Mouse (Mus musculus) brown adipose tissue, adult 24 weeks (tissue): ENCODE data around the gene Theg. TPM values are rescaled to one million over a fixed set of nuclear protein-coding genes. Genes with fewer than 3 reads are reported as not detected.

Source experiments
- H3K27ac ChIP-seq: fragments of 200-500 bp; replicated peaks from 2 replicates; pipeline ENCODE4 v1.5.1; 2012; ENCODE audit warnings: low read depth, mild to moderate bottlenecking, low read length
- H3K4me1 ChIP-seq: fragments of 200-500 bp; 2 replicates; pipeline ENCODE4 v1.6.1; 2012; ENCODE audit warnings: low read length, mixed read lengths; ENCODE audit not compliant: control insufficient read depth, insufficient read depth, insufficient read length
- H3K4me3 ChIP-seq: fragments of 200-500 bp; 2 replicates; pipeline ENCODE4 v1.5.1; 2012; ENCODE audit warnings: low read depth, mild to moderate bottlenecking, low read length, moderate library complexity; ENCODE audit not compliant: insufficient read depth
- polyA plus RNA-seq: library from polyadenylated mRNA; stranded (reverse); fragments of >200 nt; gene quantifications from 2 replicates; pipeline ENCODE4 v1.2.4, GENCODE M21; 2012; ENCODE audit not compliant: missing spikeins, insufficient read depth, insufficient read length

Theg gene
- polyA plus RNA-seq, 1 experiment: not detected

DNA sequence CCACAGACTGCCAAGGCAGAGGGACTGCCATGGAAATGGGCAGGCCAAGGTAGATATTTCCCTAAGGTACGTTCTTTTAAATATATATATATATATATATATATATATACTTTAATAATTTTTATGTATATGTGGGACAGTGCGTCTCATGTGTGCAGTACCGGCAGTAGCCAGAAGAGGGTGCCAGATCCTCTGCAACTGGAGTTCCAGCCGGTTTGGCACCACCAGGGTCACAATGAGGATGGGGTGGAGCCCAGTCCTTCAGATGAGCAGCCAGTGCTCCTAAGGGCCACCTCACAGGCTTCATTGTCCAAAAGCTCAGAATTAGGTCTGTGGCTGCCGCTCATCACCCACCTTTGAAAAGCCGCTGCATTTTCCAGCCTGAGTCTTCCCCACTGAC lies 6.3 kb downstream of the Theg start:
- H3K4me1 ChIP-seq: no peaks in the 10 kb centered on the region
- no peak overlapping the region for H3K27ac ChIP-seq
- no peak overlapping the region for H3K4me3 ChIP-seq

DNA sequence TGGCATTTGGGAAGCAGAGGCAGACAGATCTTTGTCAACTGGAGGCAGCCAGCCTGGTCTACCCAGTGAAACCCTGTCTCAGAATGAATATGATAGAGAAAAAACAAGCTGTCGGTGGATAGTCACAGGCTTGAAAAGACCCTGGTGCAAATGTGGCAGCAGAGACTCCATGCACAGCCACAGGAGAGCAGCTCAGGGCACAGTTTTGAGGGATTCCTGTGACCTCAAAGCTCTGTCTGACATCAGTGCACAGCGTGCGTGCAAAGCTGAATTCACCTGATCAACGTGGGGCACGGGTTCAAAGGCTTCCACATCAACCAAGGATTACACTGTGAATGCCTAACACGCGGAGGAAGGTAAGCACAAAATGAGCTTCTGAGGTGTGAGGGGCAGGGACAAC lies 6.8 kb downstream of the Theg start:
- Histone ChIP-seq H3K4me1 (no peaks in the 10 kb centered on the region), H3K4me3 (no peak overlapping the region), H3K27ac (no peak overlapping the region)

DNA sequence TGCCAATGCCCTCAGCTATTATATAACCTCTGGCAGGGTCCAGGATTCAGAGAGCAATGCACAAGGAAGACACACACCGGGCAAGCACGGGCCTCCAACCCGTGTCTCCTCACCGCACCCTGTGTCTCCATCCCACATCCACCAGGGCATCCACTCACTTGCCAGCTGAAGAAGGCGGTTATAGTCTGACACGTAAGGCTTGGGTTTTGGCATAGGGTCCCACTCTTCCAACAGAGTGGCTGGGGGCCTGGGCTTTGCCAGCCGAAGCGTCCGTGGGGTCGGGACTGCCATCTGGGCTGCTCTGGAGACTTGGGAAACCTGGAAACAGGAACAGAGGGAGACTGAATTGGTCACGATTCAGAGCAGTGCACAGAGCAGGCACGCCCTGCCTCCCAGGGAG lies 7.3 kb downstream of the Theg start:
- no peaks in the 10 kb centered on the region for H3K4me1 ChIP-seq
- H3K27ac ChIP-seq: no peak overlapping the region
- H3K4me3 ChIP-seq: no peak overlapping the region

DNA sequence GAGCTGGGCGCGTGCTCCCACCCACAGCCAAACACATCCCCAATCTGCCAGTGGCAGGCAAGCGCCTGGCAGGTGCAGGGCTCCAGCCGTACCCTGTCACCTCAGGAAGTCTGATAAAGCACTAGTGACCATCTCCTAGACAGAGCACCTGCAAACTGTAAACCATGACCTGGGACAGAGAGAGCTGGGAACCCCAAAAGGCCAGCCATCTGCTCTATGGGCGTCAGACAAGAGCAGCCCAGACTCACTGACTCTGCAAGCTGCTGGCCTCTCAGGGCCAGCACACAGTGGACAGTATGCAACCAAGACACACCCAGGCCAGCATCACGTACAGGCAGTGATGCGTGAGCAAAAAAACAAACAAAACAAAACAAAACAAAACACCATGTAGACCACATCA lies 8.2 kb downstream of the Theg start:
- no peaks in the 10 kb centered on the region for H3K4me1 ChIP-seq
- no peak overlapping the region for H3K4me3 ChIP-seq
- no peak overlapping the region for H3K27ac ChIP-seq

DNA sequence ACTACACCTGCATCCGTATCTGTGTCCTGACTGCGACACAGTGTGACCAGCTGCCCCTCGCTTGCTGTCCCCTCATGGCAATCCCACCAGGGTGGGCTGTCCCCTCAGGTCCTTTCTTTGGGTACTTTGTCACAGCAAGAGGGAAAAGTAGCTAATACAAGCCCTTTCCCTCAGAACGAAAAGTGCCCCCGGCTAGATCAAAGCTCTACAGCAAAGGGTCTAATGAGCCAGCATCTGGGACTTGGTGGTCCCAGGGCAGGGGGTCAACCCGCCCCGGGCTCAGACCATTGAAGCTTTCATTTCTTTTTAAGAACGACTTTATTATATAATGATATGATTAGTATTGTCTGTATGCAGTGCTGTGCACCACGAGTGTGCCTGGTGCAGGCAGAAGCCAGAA lies 8.9 kb downstream of the Theg start:
- Histone ChIP-seq H3K4me3 (no peak overlapping the region), H3K27ac (no peak overlapping the region), H3K4me1 (no peaks in the 10 kb centered on the region)

DNA sequence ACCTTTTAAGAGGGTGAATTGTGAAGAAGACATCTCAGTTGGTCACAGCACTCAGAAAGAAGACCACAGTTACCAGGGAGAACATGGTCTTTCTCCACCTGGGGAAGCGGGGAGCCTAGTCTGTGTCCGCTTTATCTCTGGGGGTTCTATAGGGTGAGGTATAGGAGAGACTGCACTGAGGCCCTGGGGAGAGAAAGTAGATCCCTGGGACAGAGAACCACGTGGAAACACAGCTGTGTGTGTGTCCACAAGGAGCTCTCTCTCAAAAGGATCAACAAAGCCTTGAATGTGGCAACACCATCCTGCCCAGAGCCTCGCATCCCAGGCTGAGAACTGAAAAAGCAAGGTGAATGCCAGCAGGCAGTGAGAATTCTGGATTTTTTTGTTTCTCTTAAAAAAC lies 9.8 kb downstream of the Theg start:
- Histone ChIP-seq H3K27ac (no peak overlapping the region), H3K4me3 (no peak overlapping the region), H3K4me1 (no peaks in the 10 kb centered on the region)

DNA sequence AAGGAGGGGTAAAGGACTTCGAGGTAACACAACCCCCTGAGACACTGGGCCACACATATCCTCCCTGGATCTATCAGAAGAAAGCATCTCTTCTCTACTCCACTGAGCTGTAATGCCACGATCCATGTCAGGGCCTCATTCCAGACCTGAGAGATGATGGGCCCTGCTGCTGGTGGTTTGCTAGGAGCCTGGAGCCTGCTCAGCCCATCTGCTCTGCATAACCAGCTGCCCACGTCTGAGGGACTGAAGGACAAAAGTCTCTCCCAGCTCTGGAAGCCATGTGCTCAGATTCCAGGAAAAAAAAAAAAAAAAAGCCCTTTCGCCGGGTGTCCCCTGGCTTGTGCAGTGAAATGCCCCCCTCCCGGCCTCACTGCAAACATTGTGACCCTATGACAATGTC lies 11.4 kb downstream of the Theg start:
- Histone ChIP-seq H3K4me1 (no peaks in the 10 kb centered on the region), H3K4me3 (no peak overlapping the region), H3K27ac (no peak overlapping the region)

DNA sequence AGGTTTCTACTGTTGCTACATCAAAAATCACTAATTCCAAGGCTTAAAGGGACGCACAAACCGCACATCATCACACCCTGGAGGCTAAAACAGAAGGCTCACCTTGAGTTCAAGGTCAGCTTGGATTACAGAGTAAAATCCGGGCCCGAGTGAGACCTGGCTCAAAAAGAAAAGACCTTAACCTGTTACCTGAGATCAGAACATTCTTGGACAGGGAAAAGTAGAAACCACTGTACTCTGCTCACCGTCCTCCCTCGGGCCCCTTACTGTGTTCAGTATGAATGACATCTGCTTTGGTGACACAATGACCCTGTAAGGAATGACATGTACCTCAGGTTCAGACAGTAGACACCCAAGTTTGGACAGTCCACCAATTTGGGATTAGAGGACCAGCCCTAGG lies 12.3 kb downstream of the Theg start:
- Histone ChIP-seq H3K4me1 (no peaks in the 10 kb centered on the region), H3K4me3 (no peak overlapping the region), H3K27ac (no peak overlapping the region)

DNA sequence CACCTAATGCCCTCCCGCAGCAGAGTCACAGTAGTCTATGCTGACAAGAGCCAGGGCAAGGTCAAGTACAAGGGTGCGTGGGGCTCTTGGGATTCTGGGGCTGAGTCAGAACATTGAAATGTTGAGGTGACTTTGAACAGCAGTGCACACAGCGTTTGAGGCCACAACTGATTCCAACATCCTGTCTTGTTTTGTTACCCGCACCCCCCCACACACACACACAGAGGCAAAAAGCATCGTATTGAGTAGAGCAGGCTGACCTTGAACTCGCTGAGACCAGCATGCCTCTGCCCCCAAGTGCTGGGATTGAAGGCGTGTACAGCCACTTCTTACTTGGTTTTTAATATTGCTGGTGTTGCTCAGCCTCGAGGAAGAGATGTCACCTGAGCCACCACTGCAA lies 12.8 kb downstream of the Theg start:
- no peak overlapping the region for H3K4me3 ChIP-seq
- H3K27ac ChIP-seq: no peak overlapping the region
- no peaks in the 10 kb centered on the region for H3K4me1 ChIP-seq

DNA sequence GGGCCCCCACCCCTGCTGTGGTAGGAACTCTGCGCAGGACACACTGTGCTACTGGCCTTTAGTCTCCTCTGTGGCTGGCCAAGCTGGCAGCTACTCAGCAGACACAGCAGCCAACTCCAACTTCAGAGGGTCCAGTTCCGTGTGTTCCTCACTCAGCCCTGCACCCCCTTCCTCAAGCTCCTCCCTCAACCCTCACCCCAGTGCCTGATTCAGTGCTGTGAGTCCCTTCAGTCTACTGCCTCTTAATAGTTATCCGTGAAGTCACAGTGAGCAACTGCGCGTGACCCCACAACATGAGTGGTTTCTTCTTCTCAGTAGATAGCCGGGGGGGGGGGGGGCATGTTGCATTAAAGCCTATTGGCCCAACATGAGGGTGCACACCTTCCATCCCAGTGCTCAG lies 13.5 kb downstream of the Theg start:
- Histone ChIP-seq H3K27ac (no peak overlapping the region), H3K4me1 (no peaks in the 10 kb centered on the region), H3K4me3 (no peak overlapping the region)

DNA sequence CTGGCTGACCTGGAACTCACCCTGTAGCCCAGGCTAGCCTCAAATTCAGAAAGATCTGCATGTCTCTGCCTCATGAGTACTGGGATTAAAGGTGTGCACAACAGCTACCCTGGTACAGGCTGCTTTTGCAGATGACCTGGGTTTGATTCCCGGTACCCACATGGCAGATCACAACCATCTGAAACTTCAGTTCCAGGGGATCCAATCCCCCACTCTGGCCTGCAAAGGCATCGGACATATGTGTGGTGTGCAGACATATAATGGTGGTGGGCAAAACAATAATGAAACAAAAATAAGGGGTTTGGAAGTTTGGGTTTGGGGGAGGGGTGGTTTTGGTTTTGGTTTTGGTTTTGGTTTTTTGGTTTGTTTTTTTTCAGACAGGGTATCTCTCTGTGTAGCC lies 15.8 kb downstream of the Theg start:
- H3K4me3 ChIP-seq: no peak overlapping the region
- no peak overlapping the region for H3K27ac ChIP-seq
- no peaks in the 10 kb centered on the region for H3K4me1 ChIP-seq

DNA sequence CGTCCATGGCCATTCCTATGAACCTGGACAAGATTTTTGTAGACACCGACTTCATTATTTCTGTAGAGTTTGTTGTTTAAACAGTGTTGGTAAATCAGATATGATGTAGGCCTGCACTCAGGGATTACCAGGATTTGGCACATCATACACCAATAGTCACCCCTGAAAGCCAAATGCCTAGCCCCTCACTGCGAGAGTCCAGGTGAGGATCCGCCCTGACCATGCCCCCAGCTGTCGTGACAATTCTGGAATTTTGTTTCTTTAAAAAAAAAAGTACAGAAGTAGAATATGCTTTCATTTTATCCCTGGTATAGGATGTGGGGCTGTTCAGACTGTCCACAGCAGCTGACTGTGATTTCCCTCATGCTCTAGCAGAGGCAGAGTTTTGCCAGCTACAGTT lies 17.2 kb downstream of the Theg start:
- Histone ChIP-seq H3K4me1 (no peaks in the 10 kb centered on the region), H3K4me3 (no peak overlapping the region), H3K27ac (no peak overlapping the region)

DNA sequence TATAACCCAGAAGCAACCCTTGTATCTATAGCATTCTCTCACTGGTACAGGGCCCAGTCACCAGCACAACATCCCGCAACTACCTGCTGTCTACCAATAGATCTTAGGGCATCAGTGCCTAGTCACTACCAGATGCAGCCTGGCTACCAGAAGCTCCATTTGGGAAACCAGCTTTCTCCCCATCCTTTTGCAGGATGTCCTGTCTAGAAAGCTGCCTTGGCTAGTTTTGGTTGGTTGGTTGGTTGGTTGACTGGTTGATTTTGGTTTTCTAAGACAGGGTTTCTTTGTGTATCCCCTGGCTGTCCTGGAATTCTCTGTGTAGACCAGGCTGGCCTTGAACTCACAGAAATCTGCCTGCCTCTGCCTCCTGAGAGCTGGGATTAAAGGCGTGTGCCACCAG lies 27.4 kb downstream of the Theg start:
- Histone ChIP-seq H3K27ac (no peak overlapping the region), H3K4me3 (no peak overlapping the region), H3K4me1 (peaks cover 5% of the 10 kb centered on the region; the same call in 1 of the 2 replicates)

DNA sequence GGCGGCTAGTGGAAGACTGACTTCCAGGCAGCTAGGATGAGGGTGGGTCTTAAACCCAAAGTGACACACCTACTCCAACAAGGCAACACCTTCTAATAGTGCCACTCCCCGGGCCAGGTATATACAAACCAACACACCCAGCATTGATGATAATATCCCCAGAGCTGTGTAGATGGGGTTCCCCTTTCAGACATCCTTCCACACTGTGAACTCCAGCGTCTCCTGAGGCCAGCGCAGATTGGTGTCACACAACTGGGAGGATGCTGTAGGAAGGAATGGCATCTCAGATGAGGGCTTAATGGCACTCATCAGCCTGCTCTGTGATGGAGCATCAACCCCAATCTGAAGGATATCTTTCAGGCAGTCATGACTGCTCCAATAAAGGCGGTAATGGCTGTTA lies 29.6 kb downstream of the Theg start:
- H3K4me3 ChIP-seq: no peak overlapping the region
- H3K27ac ChIP-seq: no peak overlapping the region
- peaks cover 12% of the 10 kb centered on the region for H3K4me1 ChIP-seq

DNA sequence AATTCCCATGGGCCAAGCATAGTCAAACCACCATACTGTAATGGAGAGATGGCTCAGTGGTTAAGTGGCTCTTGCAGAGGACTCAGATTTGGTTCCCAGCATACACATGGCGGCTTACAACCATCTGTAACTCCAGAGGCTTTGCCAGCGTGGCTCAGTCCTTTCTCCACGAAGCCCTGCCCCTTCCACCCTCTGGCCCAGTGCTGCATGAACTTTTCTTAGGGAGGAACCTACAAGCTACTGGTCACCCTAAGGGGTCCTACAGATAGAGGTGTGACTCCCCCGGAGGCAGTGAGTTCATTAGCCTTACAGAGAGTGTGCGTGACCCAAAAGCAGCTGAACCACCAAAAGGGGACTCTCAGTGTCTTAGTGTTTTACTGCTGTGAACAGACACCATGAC lies 30.2 kb downstream of the Theg start:
- peaks cover 12% of the 10 kb centered on the region for H3K4me1 ChIP-seq
- no peak overlapping the region for H3K27ac ChIP-seq
- H3K4me3 ChIP-seq: no peak overlapping the region

DNA sequence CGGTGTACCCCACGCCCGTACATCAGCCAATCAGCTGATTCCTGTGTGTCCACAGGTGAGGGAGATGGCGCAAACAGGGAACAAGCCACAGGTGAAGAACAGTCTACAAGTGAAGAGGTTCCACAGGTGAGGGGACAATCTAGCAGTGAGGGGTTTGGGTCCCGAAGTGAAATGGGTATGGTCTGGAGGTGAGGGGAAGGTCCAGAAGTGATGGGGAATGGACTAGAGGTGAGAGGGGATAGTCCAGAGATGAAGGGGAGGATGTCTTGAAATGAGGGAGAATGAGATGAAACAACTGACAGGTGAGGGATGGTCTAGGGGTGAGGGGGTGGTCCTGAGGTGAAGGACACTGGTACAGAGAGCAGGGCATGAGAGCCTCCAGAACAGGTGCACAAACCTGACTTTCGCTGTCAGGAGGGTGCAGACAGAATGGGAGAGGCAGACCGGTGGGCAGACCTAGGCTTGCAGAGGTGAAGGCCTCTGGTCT lies 31.9 kb downstream of the Theg start:
- H3K4me1 ChIP-seq: peaks cover 12% of the 10 kb centered on the region
- peak overlapping the region; percentile 95 for H3K4me3 ChIP-seq
- no peak overlapping the region for H3K27ac ChIP-seq
